Mouse (Mus musculus) adrenal gland, adult 8-10 months (tissue): ENCODE measurements around the gene E130218I03Rik. TPM values are rescaled to one million over a fixed set of nuclear protein-coding genes. Genes with fewer than 3 reads are reported as not detected.

Experiments used
- DNase-seq: peaks from one replicate; pipeline ENCODE4 v3.0.0; 2022
- total RNA-seq, 4 experiments: library from RNA; stranded (reverse); gene quantifications; 2 replicates each; pipeline ENCODE4 v1.2.4; 2022

E130218I03Rik gene
- not detected for total RNA-seq

GRCm38 (mm10) chr4:134243516-134244250 is at the start of gene E130218I03Rik:
Gene E130218I03Rik (plus strand): TSS chr4:134243662.
- DNase-seq = no peak

GRCm38 (mm10) chr4:134199371-134199770 is 44.1 kb upstream of the E130218I03Rik start:
- no peak for DNase-seq

- DNase-seq = no peak
These were observed 40.6 kb upstream of the E130218I03Rik start, which contains the start of gene Gm7534 for GRCm38 (mm10) chr4:134202904-134203303. Gene Gm7534 (minus strand): TSS chr4:134203004.

GRCm38 (mm10) chr4:134203340-134203896 is 40.0 kb upstream of the E130218I03Rik start:
- no peak for DNase-seq

GRCm38 (mm10) chr4:134206488-134207053 is 36.9 kb upstream of the E130218I03Rik start:
- DNase-seq = no peak

GRCm38 (mm10) chr4:134222793-134223600 is 20.5 kb upstream of the E130218I03Rik start:
- no peak for DNase-seq

- no peak for DNase-seq
These were observed 16.3 kb upstream of the E130218I03Rik start, which contains the start of gene Catsper4 for GRCm38 (mm10) chr4:134227194-134227593. Gene Catsper4 (minus strand): TSS chr4:134227383.

- DNase-seq = no peak
These were observed 13.0 kb upstream of the E130218I03Rik start for GRCm38 (mm10) chr4:134230431-134230830.

GRCm38 (mm10) chr4:134234876-134235275 is 8.6 kb upstream of the E130218I03Rik start:
- DNase-seq = no peak

- DNase-seq = no peak
These were observed 5.7 kb upstream of the E130218I03Rik start for GRCm38 (mm10) chr4:134237582-134238278.

- peak; percentile 75 for DNase-seq
These were observed 5.2 kb upstream of the E130218I03Rik start, which contains the start of gene Cnksr1 for GRCm38 (mm10) chr4:134238279-134238651. Gene Cnksr1 (minus strand): TSS chr4:134238399.

- DNase-seq = no peak
These were observed 4.8 kb upstream of the E130218I03Rik start for GRCm38 (mm10) chr4:134238686-134239085.

- peak; percentile 91 for DNase-seq
These were observed 1.8 kb downstream of the E130218I03Rik start, which contains the start of gene Zfp593 for GRCm38 (mm10) chr4:134245148-134245843. Gene Zfp593 (minus strand): TSS chr4:134245592.

GRCm38 (mm10) chr4:134246256-134246655 is 2.8 kb downstream of the E130218I03Rik start:
- no peak for DNase-seq

- no peak for DNase-seq
These were observed 3.3 kb downstream of the E130218I03Rik start, which contains the start of gene Gm30191 for GRCm38 (mm10) chr4:134246719-134247258. Gene Gm30191 (plus strand): TSS chr4:134246935.

GRCm38 (mm10) chr4:134249651-134250050 is 6.2 kb downstream of the E130218I03Rik start:
- DNase-seq = no peak

- no peak for DNase-seq
These were observed 6.9 kb downstream of the E130218I03Rik start for GRCm38 (mm10) chr4:134250116-134250929.

- DNase-seq = no peak
These were observed 7.4 kb downstream of the E130218I03Rik start for GRCm38 (mm10) chr4:134250930-134251240.

GRCm38 (mm10) chr4:134251241-134252130 is 8.0 kb downstream of the E130218I03Rik start:
- no peak for DNase-seq
